Mouse (Mus musculus): ENCODE results near the gene Olfr651. TPM values are rescaled to one million over a fixed set of nuclear protein-coding genes. Genes with fewer than 3 reads are reported as not detected.

The Olfr651 gene
- polyA plus RNA-seq, 1 experiment from 2014 or later = not detected

- no peak for ATAC-seq (ENCODE audit: low read depth)
- WGBS = 76% methylated on average over 4 of the region's 4 CpGs
- H3K27me3 ChIP-seq (ENCODE audit: control insufficient read depth, insufficient read depth, low read depth, low read length) = no peaks in the 10 kb centered on the region
- no peak within 1 kb of the TSS for H3K9ac ChIP-seq (ENCODE audit: low read length)
- H3K36me3 ChIP-seq (ENCODE audit: control insufficient read depth, insufficient read depth, low read length) = no peaks in the 10 kb centered on the region
- H3K4me1 ChIP-seq (replicated peaks; ENCODE audit: control insufficient read depth, insufficient read depth, low read length) = no peaks in the 10 kb centered on the region
- no peak within 1 kb of the TSS for H3K4me2 ChIP-seq (ENCODE audit: low read depth, low read length)
- no peak within 1 kb of the TSS for H3K4me3 ChIP-seq (ENCODE audit: low read length)
- H3K9me3 ChIP-seq (ENCODE audit: control insufficient read depth, low read length) = no peaks in the 10 kb centered on the region
- H3K27ac ChIP-seq (ENCODE audit: low read length) = no peak within 1 kb of the TSS
Measured at GRCm38 (mm10) chr7:104586725-104587124, 36.8 kb downstream of the Olfr651 start, which contains the start of gene Olfr654. Gene Olfr654, plus strand, starts transcription at chr7:104587025.

GRCm38 (mm10) chr7:104588274-104588673 is 38.3 kb downstream of the Olfr651 start:
- Histone ChIP-seq H3K36me3 (ENCODE audit: control insufficient read depth, insufficient read depth, low read length) (no peaks in the 10 kb centered on the region), H3K9me3 (ENCODE audit: control insufficient read depth, low read length) (no peaks in the 10 kb centered on the region), H3K4me2 (ENCODE audit: low read depth, low read length) (no peak overlapping the region), H3K27me3 (ENCODE audit: control insufficient read depth, insufficient read depth, low read depth, low read length) (no peaks in the 10 kb centered on the region), H3K9ac (ENCODE audit: low read length) (no peak overlapping the region), H3K4me1 (replicated peaks; ENCODE audit: control insufficient read depth, insufficient read depth, low read length) (no peaks in the 10 kb centered on the region), H3K4me3 (ENCODE audit: low read length) (no peak overlapping the region), H3K27ac (ENCODE audit: low read length) (no peak overlapping the region)
- 78% methylated on average over 5 of the region's 5 CpGs for WGBS
- no peak for ATAC-seq (ENCODE audit: low read depth)

- no peak within 1 kb of the TSS for H3K27ac ChIP-seq (ENCODE audit: low read length)
- 80% methylated on average over 2 of the region's 2 CpGs for WGBS
- ATAC-seq (ENCODE audit: low read depth) = no peak
- H3K27me3 ChIP-seq (ENCODE audit: control insufficient read depth, insufficient read depth, low read depth, low read length) = no peaks in the 10 kb centered on the region
- no peak within 1 kb of the TSS for H3K4me3 ChIP-seq (ENCODE audit: low read length)
- no peak within 1 kb of the TSS for H3K9ac ChIP-seq (ENCODE audit: low read length)
- no peaks in the 10 kb centered on the region for H3K4me1 ChIP-seq (replicated peaks; ENCODE audit: control insufficient read depth, insufficient read depth, low read length)
- H3K4me2 ChIP-seq (ENCODE audit: low read depth, low read length) = no peak within 1 kb of the TSS
- H3K36me3 ChIP-seq (ENCODE audit: control insufficient read depth, insufficient read depth, low read length) = no peaks in the 10 kb centered on the region
- H3K9me3 ChIP-seq (ENCODE audit: control insufficient read depth, low read length) = no peaks in the 10 kb centered on the region
Measured at GRCm38 (mm10) chr7:104601679-104602078, 51.7 kb downstream of the Olfr651 start, which contains the start of gene Olfr655. Gene Olfr655, minus strand, starts transcription at chr7:104601779.

GRCm38 (mm10) chr7:104603173-104603572 is 53.2 kb downstream of the Olfr651 start:
- H3K27ac ChIP-seq (ENCODE audit: low read length) = no peak overlapping the region
- no peaks in the 10 kb centered on the region for H3K27me3 ChIP-seq (ENCODE audit: control insufficient read depth, insufficient read depth, low read depth, low read length)
- H3K4me1 ChIP-seq (replicated peaks; ENCODE audit: control insufficient read depth, insufficient read depth, low read length) = no peaks in the 10 kb centered on the region
- 3% methylated on average over 3 of the region's 3 CpGs for WGBS
- ATAC-seq (ENCODE audit: low read depth) = no peak
- no peak overlapping the region for H3K4me3 ChIP-seq (ENCODE audit: low read length)
- no peaks in the 10 kb centered on the region for H3K9me3 ChIP-seq (ENCODE audit: control insufficient read depth, low read length)
- H3K4me2 ChIP-seq (ENCODE audit: low read depth, low read length) = no peak overlapping the region
- no peaks in the 10 kb centered on the region for H3K36me3 ChIP-seq (ENCODE audit: control insufficient read depth, insufficient read depth, low read length)
- H3K9ac ChIP-seq (ENCODE audit: low read length) = no peak overlapping the region

Other genes starting within 250 kb of the Olfr651 start
- gene Trim12a, start 234.7 kb upstream of the Olfr651 start, polyA plus RNA-seq (2015; fragmentation: Nextera tagmentation; extraction: Ambion mirVana) = 4.3 and 6.8 TPM in 2 replicates
- gene Trim34b, start 220.7 kb upstream of the Olfr651 start, polyA plus RNA-seq (2015; fragmentation: Nextera tagmentation; extraction: Ambion mirVana) = 0.15 TPM in 1 of 2 replicates, not detected in the other
- gene Trim12c, start 196.8 kb upstream of the Olfr651 start, polyA plus RNA-seq (2015; fragmentation: Nextera tagmentation; extraction: Ambion mirVana) = 1.6 and 2.6 TPM in 2 replicates
- 0.09 and 0.10 TPM in 2 replicates for gene Trim30b, start 180.2 kb upstream of the Olfr651 start, polyA plus RNA-seq (2015; fragmentation: Nextera tagmentation; extraction: Ambion mirVana)
- gene Trim30c, start 149.3 kb upstream of the Olfr651 start, polyA plus RNA-seq (2015; fragmentation: Nextera tagmentation; extraction: Ambion mirVana) = 0.13 and 0.14 TPM in 2 replicates
- 1.1 and 1.5 TPM in 2 replicates for gene Trim30a, start 84.9 kb upstream of the Olfr651 start, polyA plus RNA-seq (2015; fragmentation: Nextera tagmentation; extraction: Ambion mirVana)
- 0.63 and 0.75 TPM in 2 replicates for gene Trim30d, start 42.3 kb upstream of the Olfr651 start, polyA plus RNA-seq (2015; fragmentation: Nextera tagmentation; extraction: Ambion mirVana)
- gene Olfr652, start 10.8 kb downstream of the Olfr651 start, polyA plus RNA-seq (2015; fragmentation: Nextera tagmentation; extraction: Ambion mirVana) = not detected in 2 replicates
- not detected in 2 replicates for gene Olfr653, start 27.2 kb downstream of the Olfr651 start, polyA plus RNA-seq (2015; fragmentation: Nextera tagmentation; extraction: Ambion mirVana)
- gene Olfr654, start 36.9 kb downstream of the Olfr651 start, polyA plus RNA-seq (2015; fragmentation: Nextera tagmentation; extraction: Ambion mirVana) = not detected in 2 replicates
- gene Olfr655, start 51.6 kb downstream of the Olfr651 start, polyA plus RNA-seq (2015; fragmentation: Nextera tagmentation; extraction: Ambion mirVana) = not detected in 2 replicates
- gene Olfr656, start 63.8 kb downstream of the Olfr651 start, polyA plus RNA-seq (2015; fragmentation: Nextera tagmentation; extraction: Ambion mirVana) = not detected in 2 replicates
- not detected in 2 replicates for gene Olfr657, start 74.7 kb downstream of the Olfr651 start, polyA plus RNA-seq (2015; fragmentation: Nextera tagmentation; extraction: Ambion mirVana)
- gene Olfr658, start 97.2 kb downstream of the Olfr651 start, polyA plus RNA-seq (2015; fragmentation: Nextera tagmentation; extraction: Ambion mirVana) = not detected in 2 replicates
- not detected in 2 replicates for gene Olfr659, start 116.6 kb downstream of the Olfr651 start, polyA plus RNA-seq (2015; fragmentation: Nextera tagmentation; extraction: Ambion mirVana)
- gene Olfr661, start 136.4 kb downstream of the Olfr651 start, polyA plus RNA-seq (2015; fragmentation: Nextera tagmentation; extraction: Ambion mirVana) = not detected in 2 replicates
- gene Usp17le, start 227.3 kb downstream of the Olfr651 start, polyA plus RNA-seq (2015; fragmentation: Nextera tagmentation; extraction: Ambion mirVana) = not detected in 2 replicates

Measured in lung, embryonic 16.5 days (tissue).